Mouse (Mus musculus) CH12F3 (cell line): ENCODE data around the gene Ankrd33b.

Source experiments
- in situ Hi-C: fragments of 300-500 bp; cut with MboI; formaldehyde crosslinking; loops from 2 replicates; pipeline ENCODE4 v1.14.3; 2020; ENCODE audit warnings: low sequenced_read_pairs

Ankrd33b gene

GRCm38 (mm10) chr15:31247035-31247434 is 120.5 kb downstream of the Ankrd33b start:
- in situ Hi-C loops = no loop called here

DNA sequence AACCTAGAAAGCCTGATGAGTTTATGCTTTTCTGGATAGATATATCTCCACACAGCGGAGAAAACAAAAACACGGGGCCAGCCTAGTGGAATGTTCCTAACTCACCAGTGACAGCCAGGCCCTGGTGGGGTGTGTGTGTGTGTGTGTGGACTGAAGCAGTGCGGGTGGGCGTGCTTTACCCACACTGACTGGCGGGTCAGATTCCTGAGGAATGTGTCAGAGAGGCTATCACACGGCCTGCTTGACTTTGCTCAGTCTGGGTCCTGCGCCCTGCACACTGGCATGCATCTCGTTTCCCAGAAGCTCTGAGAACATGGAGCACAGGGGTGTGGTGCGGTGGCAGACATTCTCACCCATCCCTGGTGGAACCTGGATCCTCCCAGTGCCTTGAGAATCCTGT is 121.6 kb downstream of the Ankrd33b start:
- in situ Hi-C loops = no loop called here

DNA sequence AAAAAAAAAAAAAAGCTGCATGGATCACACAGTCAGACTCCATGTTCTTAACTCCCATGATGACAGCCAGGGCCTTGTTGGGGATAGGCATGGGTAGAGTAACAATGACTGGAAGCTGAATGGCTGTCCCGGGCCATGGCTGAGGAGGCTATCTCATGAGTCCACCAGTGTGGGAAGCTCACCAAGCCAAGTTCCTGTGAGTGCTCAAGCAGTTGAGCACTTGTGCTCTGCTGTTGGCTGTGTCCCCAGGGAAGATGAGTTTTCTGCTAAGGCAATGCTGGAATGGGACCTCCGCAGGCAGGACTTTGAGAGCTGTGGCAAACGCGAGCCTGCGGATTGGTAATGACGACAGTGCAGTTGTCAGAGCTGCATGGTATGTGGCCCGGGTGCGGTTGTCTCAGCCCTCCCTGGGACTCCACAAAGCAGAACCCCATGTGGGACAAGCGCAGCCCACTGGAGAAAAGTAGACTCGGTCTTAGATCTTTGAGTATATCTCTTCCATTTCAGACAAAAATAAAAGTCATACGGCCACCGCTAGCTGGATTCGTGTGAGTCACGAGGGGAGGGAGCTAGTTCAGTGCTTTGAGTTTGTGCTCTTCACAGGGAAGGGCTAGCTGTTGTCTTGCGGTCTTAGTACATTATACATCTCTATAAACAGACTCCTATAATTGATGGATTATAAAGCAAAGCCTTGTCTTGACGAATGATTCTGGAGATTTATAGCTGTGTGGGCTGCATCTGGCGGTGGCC is 122.7 kb downstream of the Ankrd33b start:
- in situ Hi-C loops = no loop called here

- in situ Hi-C loops = no loop called here
These were observed 124.3 kb downstream of the Ankrd33b start for GRCm38 (mm10) chr15:31243260-31243659.
